Mouse (Mus musculus): ENCODE data around the gene Rabep2.

DNA sequence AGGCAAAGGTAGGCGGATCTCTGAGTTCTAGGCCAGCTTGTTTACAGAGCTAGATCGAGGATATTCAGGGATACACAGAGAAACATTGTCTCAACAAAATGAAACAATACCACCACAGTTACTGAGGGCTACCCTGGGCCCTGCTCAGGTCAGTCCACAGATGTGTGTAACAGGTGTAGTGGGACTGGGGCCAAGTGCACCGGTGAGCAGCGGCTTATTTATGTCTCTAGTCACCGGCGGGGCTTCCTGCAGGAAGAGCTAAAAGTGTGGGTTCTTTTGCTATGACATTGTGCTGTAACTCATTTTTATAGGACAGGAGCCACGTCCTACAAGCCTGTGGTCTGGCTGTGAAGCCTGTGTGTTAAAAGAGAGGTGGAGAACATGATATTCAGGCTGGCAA is 25.3 kb downstream of the Rabep2 start:
- no peak for TF ChIP-seq POLR2A (IDR thresholded peaks at IDR 0.05; ENCODE audit: borderline replicate concordance, low read depth, low read length)
- TF ChIP-seq CTCF (IDR thresholded peaks at IDR 0.05; ENCODE audit: low read depth, low read length), result no peak
